Comparison of ENCODE assay signal across 10 mouse cellular contexts in the genomic region with DNA sequence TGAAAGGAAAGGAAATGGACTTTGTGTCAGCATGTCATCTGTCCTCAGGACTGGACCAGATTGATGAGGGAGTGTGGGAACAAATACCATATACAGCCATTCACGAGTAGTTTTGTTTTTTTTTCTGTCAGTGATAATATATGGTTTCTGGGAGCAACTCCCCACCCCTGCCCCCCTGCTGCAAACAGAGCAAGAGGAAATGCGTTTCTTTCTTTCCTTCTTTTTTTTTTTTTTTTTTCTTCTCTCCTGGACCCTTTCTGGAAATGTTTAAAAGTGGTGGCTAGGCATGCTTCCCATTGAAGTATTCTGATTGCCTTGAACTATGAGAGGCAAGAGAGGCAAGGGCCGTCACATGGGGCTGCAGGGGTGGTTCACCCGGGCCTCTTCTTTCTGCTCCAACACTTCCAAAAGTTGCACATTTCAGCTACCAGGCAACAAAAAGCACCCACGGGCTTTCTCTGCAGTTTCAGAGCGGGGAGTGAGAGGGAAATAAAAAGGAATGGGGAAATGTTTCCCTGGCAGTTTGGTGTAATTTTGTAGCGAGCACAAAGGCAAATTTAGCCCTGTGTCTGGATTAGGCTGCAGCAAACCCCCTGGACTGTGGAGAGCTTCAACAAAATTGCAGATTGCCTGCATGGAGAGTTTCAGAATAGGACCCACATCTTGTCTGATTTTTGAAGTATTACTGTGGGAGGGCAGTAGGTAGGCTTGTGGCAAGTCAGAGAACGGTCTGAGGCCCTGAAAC. TPM values are rescaled to one million over a fixed set of nuclear protein-coding genes. Genes with fewer than 3 reads are reported as not detected.
A peak's percentile ranks its signal among the peaks of the same experiment; 100 is the strongest.
DNase-seq lines count a peak whose midpoint lies in the region; ATAC-seq and TF ChIP-seq lines count a peak whose summit lies in the region.
"Had no signal": no experiment of that assay in that cellular context is flagged by ENCODE, and none has a peak within 500 bp of the region (broad histone marks: within the 10 kb centered on the region; RNA-seq: fewer than 3 reads in every experiment).

No protein-coding gene starts in this region.

- H3K36me3 ChIP-seq in kidney, postnatal 0 days (ENCODE audit: insufficient read depth, low read length) = no peaks in the 10 kb centered on the region
- no peaks in the 10 kb centered on the region for H3K36me3 ChIP-seq in embryonic facial prominence, embryonic 10.5 days (replicated peaks)
- H3K36me3 ChIP-seq in hindbrain, embryonic 15.5 days = no peaks in the 10 kb centered on the region
- no peaks in the 10 kb centered on the region for H3K36me3 ChIP-seq in midbrain, postnatal 0 days (ENCODE audit: insufficient read depth, low read length)

- H3K27me3 ChIP-seq in kidney, postnatal 0 days (ENCODE audit: insufficient read depth, low read length) = no peaks in the 10 kb centered on the region
- peaks cover 26% of the 10 kb centered on the region for H3K27me3 ChIP-seq in embryonic facial prominence, embryonic 10.5 days (replicated peaks; ENCODE audit: low read depth, poor library complexity, severe bottlenecking)
- no peaks in the 10 kb centered on the region for H3K27me3 ChIP-seq in hindbrain, embryonic 15.5 days
- no peaks in the 10 kb centered on the region for H3K27me3 ChIP-seq in midbrain, postnatal 0 days (ENCODE audit: insufficient read depth, low read length)

- no peak overlapping the region for H3K9ac ChIP-seq in kidney, postnatal 0 days (ENCODE audit: low read depth, low read length)
- peak overlapping the region; percentile 88 for H3K9ac ChIP-seq in hindbrain, embryonic 15.5 days
- peak overlapping the region; percentile 77 for H3K9ac ChIP-seq in midbrain, postnatal 0 days (replicated peaks; ENCODE audit: low read length, poor library complexity, severe bottlenecking)

- H3K4me1 ChIP-seq in kidney, postnatal 0 days (replicated peaks; ENCODE audit: insufficient read depth, low read length) = peaks cover 8% of the 10 kb centered on the region; the same call in 1 of the 2 replicates
- H3K4me1 ChIP-seq in embryonic facial prominence, embryonic 10.5 days = peaks cover 31% of the 10 kb centered on the region
- H3K4me1 ChIP-seq in hindbrain, embryonic 15.5 days (replicated peaks) = peaks cover 41% of the 10 kb centered on the region
- H3K4me1 ChIP-seq in midbrain, postnatal 0 days (ENCODE audit: insufficient read depth, low read length) = peaks cover 19% of the 10 kb centered on the region

- WGBS in kidney, postnatal 0 days = 25% methylated on average over 8 of the region's 8 CpGs
- WGBS in embryonic facial prominence, embryonic 10.5 days = 37% methylated on average over 8 of the region's 8 CpGs
- 15% methylated on average over 8 of the region's 8 CpGs for WGBS in hindbrain, embryonic 15.5 days
- WGBS in midbrain, postnatal 0 days = 15% methylated on average over 8 of the region's 8 CpGs

- no peak for TF ChIP-seq CTCF in kidney, postnatal 0 days (IDR thresholded peaks at IDR 0.05; ENCODE audit: low read depth)
- TF ChIP-seq CTCF in midbrain, postnatal 0 days (IDR thresholded peaks at IDR 0.05) = no peak

- peak overlapping the region; percentile 78 for H3K4me3 ChIP-seq in kidney, postnatal 0 days (replicated peaks; ENCODE audit: low read depth, low read length)
- H3K4me3 ChIP-seq in embryonic facial prominence, embryonic 10.5 days = peak overlapping the region; percentile 88
- H3K4me3 ChIP-seq in hindbrain, embryonic 15.5 days = peak overlapping the region; percentile 92
- peak overlapping the region; percentile 93 for H3K4me3 ChIP-seq in midbrain, postnatal 0 days (ENCODE audit: low read depth, low read length)

- peak overlapping the region; percentile 21; the same call in 1 of the 2 replicates for H3K27ac ChIP-seq in kidney, postnatal 0 days
- H3K27ac ChIP-seq in embryonic facial prominence, embryonic 10.5 days (replicated peaks) = peak overlapping the region; percentile 51; the same call in 1 of the 2 replicates
- H3K27ac ChIP-seq in hindbrain, embryonic 15.5 days (replicated peaks) = peak overlapping the region; percentile 95
- H3K27ac ChIP-seq in midbrain, postnatal 0 days (ENCODE audit: low read depth, low read length) = no peak overlapping the region; the same call in 1 of the 2 replicates

- no peak for ATAC-seq in kidney, postnatal 0 days (replicated peaks; ENCODE audit: low FRiP score, low read depth)
- ATAC-seq in hindbrain, embryonic 15.5 days (ENCODE audit: low FRiP score, low read depth) = no peak
- ATAC-seq in midbrain, postnatal 0 days (ENCODE audit: low FRiP score) = no peak

- H3K9me3 ChIP-seq in kidney, postnatal 0 days (replicated peaks; ENCODE audit: low read length) = no peaks in the 10 kb centered on the region
- no peaks in the 10 kb centered on the region for H3K9me3 ChIP-seq in embryonic facial prominence, embryonic 10.5 days
- no peaks in the 10 kb centered on the region for H3K9me3 ChIP-seq in hindbrain, embryonic 15.5 days
- H3K9me3 ChIP-seq in midbrain, postnatal 0 days (ENCODE audit: low read length) = no peaks in the 10 kb centered on the region
- H3K9me3 ChIP-seq: megakaryocyte, embryonic 14.5 days had no signal

- peak; percentile 62 for DNase-seq in kidney, postnatal 0 days (ENCODE audit: low spot score)
- DNase-seq in kidney, adult 11 months = no peak
- DNase-seq in embryonic facial prominence, embryonic 10.5 days (ENCODE audit: low spot score) = peak; percentile 21
- DNase-seq in midbrain, postnatal 0 days (ENCODE audit: low spot score) = no peak
- DNase-seq in frontal cortex, postnatal 14 days (ENCODE audit: low spot score in 2 of 2) = no peak
- DNase-seq in urinary bladder, adult 2 months (ENCODE audit: low spot score) = no peak
- DNase-seq in spleen, postnatal 36 days (ENCODE audit: low spot score in 2 of 2) = no peak
- DNase-seq: thymus, postnatal 25 days had no signal

- H3K4me2 ChIP-seq in kidney, postnatal 0 days (ENCODE audit: low read length) = peak overlapping the region; percentile 94
- peak overlapping the region; percentile 87 for H3K4me2 ChIP-seq in hindbrain, embryonic 15.5 days
- peak overlapping the region; percentile 79 for H3K4me2 ChIP-seq in midbrain, postnatal 0 days (ENCODE audit: low read depth, low read length, poor library complexity, severe bottlenecking)

RNA-seq across cellular contexts. Expression of a gene that starts 2.2 kb away (rescaled TPM):
- 19.0 and 19.4 TPM in 2 replicates for polyA plus RNA-seq in kidney, postnatal 0 days (2015; fragmentation: Nextera tagmentation; extraction: Ambion mirVana)
- 20.9 and 22.0 TPM in 2 replicates for polyA plus RNA-seq in embryonic facial prominence, embryonic 10.5 days (2016; fragmentation: Nextera tagmentation; extraction: Ambion mirVana)
- 92.7 and 104 TPM in 2 replicates for polyA plus RNA-seq in hindbrain, embryonic 15.5 days (2015; fragmentation: Nextera tagmentation; extraction: Ambion mirVana)
- total RNA-seq in midbrain, postnatal 0 days (2014; rRNA removed) = 156 and 165 TPM in 2 replicates
- polyA plus RNA-seq in midbrain, postnatal 0 days (2015; fragmentation: Nextera tagmentation; extraction: Ambion mirVana) = 97.8 and 99.4 TPM in 2 replicates
- polyA plus RNA-seq in urinary bladder, adult 2 months (2012; rRNA removed) = 67.1 and 73.3 TPM in 2 replicates

Comparison
In these comparisons a context has a peak if more than half of its experiments do, and no peak if none do; other contexts are left out.
1. DNase-seq: peak in kidney, postnatal 0 days (single experiment) and embryonic facial prominence, embryonic 10.5 days (single experiment); none in kidney, adult 11 months (single experiment), midbrain, postnatal 0 days (single experiment), frontal cortex, postnatal 14 days (0 of 2), urinary bladder, adult 2 months (single experiment) and spleen, postnatal 36 days (0 of 2).
2. Peak in every context shown above with its lines, with median percentiles within 50 percentile points of each other: H3K4me2 ChIP-seq and H3K4me3 ChIP-seq.